Mouse (Mus musculus) large intestine, adult 2 months (tissue): ENCODE results near the gene Rpf2. TPM values are rescaled to one million over a fixed set of nuclear protein-coding genes. Genes with fewer than 3 reads are reported as not detected.

Experiments used
- DNase-seq: peaks from one replicate; pipeline ENCODE4 v3.0.0-alpha.2; 2012; ENCODE audit warnings: low read depth, low spot score
- WGBS: fragments of 180-500 bp; shearing (Covaris S2); methylation state at CpG from one replicate; pipeline ENCODE4 v1.1.7; 2018; 5-methylcytosine and 5-hydroxymethylcytosine counted together
- polyA plus RNA-seq: library from polyadenylated mRNA; depleted of rRNA; stranded (reverse); fragments of >200 nt; gene quantifications from 2 replicates; pipeline ENCODE4 v1.2.3, GENCODE M21; 2012; rRNA removed

The Rpf2 gene
- polyA plus RNA-seq, 1 experiment: 3.0 TPM

- DNase-seq: peak; percentile 53
Observed at GRCm38 (mm10) chr10:40177323-40177962, 69.4 kb downstream of the Rpf2 start.

More at GRCm38 (mm10) chr10:40177323-40177962, 69.4 kb downstream of the Rpf2 start:
- WGBS: 10% methylated on average over 6 of the region's 6 CpGs

Other genes with a start within 250 kb of the Rpf2 start
- 0.07 TPM in 1 of 2 replicates, not detected in the other for gene Mfsd4b1, start 221.8 kb downstream of the Rpf2 start, polyA plus RNA-seq
- 32.4 and 108 TPM in 2 replicates for gene Slc16a10, start 104.8 kb downstream of the Rpf2 start, polyA plus RNA-seq
- 6.4 and 8.0 TPM in 2 replicates for gene Gtf3c6, start 11.1 kb upstream of the Rpf2 start, polyA plus RNA-seq
- 12.5 and 14.4 TPM in 2 replicates for gene Amd1, start 55.1 kb upstream of the Rpf2 start, polyA plus RNA-seq
- gene Cdk19, start 92.5 kb upstream of the Rpf2 start, polyA plus RNA-seq: 3.6 and 5.0 TPM in 2 replicates